Mouse (Mus musculus): ENCODE data around the gene Pask. TPM values are rescaled to one million over a fixed set of nuclear protein-coding genes. Genes with fewer than 3 reads are reported as not detected.
"Not testable (repeated sequence)": the region's sequence is repeated elsewhere in the genome, so short reads cannot be mapped to it uniquely, and the experiment has no call there.

Pask gene
- total RNA-seq (2022), result under 1 TPM; 0.41 to 0.92 (median 0.68) TPM

GRCm38 (mm10) chr1:93342648-93343503 is at the start of gene Pask, which contains the start of gene Ppp1r7:
Gene Pask, minus strand, starts transcription at chr1:93343482.
Gene Ppp1r7, plus strand, starts transcription at chr1:93342854.
- DNase-seq (ENCODE audit: low spot score), result peak; percentile 96

- DNase-seq (ENCODE audit: low spot score), result no peak
Observed at GRCm38 (mm10) chr1:93388906-93389305, 45.6 kb upstream of the Pask start.

GRCm38 (mm10) chr1:93387198-93387597 is 43.9 kb upstream of the Pask start:
- DNase-seq (ENCODE audit: low spot score), result no peak

GRCm38 (mm10) chr1:93379117-93379516 is 35.8 kb upstream of the Pask start:
- DNase-seq (ENCODE audit: low spot score), result no peak

- DNase-seq (ENCODE audit: low spot score), result no peak
Observed at GRCm38 (mm10) chr1:93377307-93377706, 34.0 kb upstream of the Pask start.

- no peak for DNase-seq (ENCODE audit: low spot score)
Observed at GRCm38 (mm10) chr1:93373665-93374064, 30.4 kb upstream of the Pask start, which contains the start of gene Ano7. Gene Ano7, plus strand, starts transcription at chr1:93373930.

GRCm38 (mm10) chr1:93365641-93366040 is 22.4 kb upstream of the Pask start:
- no peak for DNase-seq (ENCODE audit: low spot score)

GRCm38 (mm10) chr1:93362661-93363060 is 19.4 kb upstream of the Pask start:
- DNase-seq (ENCODE audit: low spot score), result no peak

- no peak for DNase-seq (ENCODE audit: low spot score)
Observed at GRCm38 (mm10) chr1:93352724-93353123, 9.4 kb upstream of the Pask start.

GRCm38 (mm10) chr1:93349701-93350100 is 6.4 kb upstream of the Pask start:
- no peak for DNase-seq (ENCODE audit: low spot score)

GRCm38 (mm10) chr1:93347176-93347575 is 3.9 kb upstream of the Pask start:
- no peak for DNase-seq (ENCODE audit: low spot score)

GRCm38 (mm10) chr1:93343504-93344047 is 294 bp upstream of the Pask start:
- peak; percentile 96 for DNase-seq (ENCODE audit: low spot score)

- DNase-seq (ENCODE audit: low spot score), result no peak
Observed at GRCm38 (mm10) chr1:93334621-93335020, 8.7 kb downstream of the Pask start.

- DNase-seq (ENCODE audit: low spot score), result no peak
Observed at GRCm38 (mm10) chr1:93326446-93326845, 16.8 kb downstream of the Pask start.

- no peak for DNase-seq (ENCODE audit: low spot score)
Observed at GRCm38 (mm10) chr1:93323973-93324372, 19.3 kb downstream of the Pask start.

- DNase-seq (ENCODE audit: low spot score), result peak; percentile 73
Observed at GRCm38 (mm10) chr1:93305581-93306337, 37.5 kb downstream of the Pask start, which contains the start of gene Mterf4. Gene Mterf4, minus strand, starts transcription at chr1:93305915.

GRCm38 (mm10) chr1:93300578-93300977 is 42.7 kb downstream of the Pask start:
- peak; percentile 21 for DNase-seq (ENCODE audit: low spot score)

GRCm38 (mm10) chr1:93299791-93300190 is 43.5 kb downstream of the Pask start:
- DNase-seq (ENCODE audit: low spot score), result no peak

- not testable (repeated sequence) for DNase-seq (ENCODE audit: low spot score)
Observed at GRCm38 (mm10) chr1:93294491-93294890, 48.8 kb downstream of the Pask start.

GRCm38 (mm10) chr1:93292006-93292405 is 51.3 kb downstream of the Pask start:
- DNase-seq (ENCODE audit: low spot score), result no peak

GRCm38 (mm10) chr1:93291591-93291990 is 51.7 kb downstream of the Pask start:
- DNase-seq (ENCODE audit: low spot score), result no peak

GRCm38 (mm10) chr1:93290956-93291355 is 52.3 kb downstream of the Pask start:
- no peak for DNase-seq (ENCODE audit: low spot score)

Measured in heart, adult 8-10 months (tissue).